In genomic region chr3:79425441-79425840, GRCm38 (mm10) we compare ENCODE assay signal across 11 mouse cellular contexts.
"Had no signal": no experiment of that assay in that cellular context is flagged by ENCODE, and none has a peak within 500 bp of the region (broad histone marks: within the 10 kb centered on the region; RNA-seq: fewer than 3 reads in every experiment).

No protein-coding gene starts in this region.

- H3K9ac ChIP-seq: limb, embryonic 15.5 days; liver, embryonic 12.5 days; lung, embryonic 14.5 days; midbrain, embryonic 12.5 days had no signal

- H3K4me2 ChIP-seq: limb, embryonic 15.5 days; liver, embryonic 12.5 days; lung, embryonic 14.5 days; midbrain, embryonic 12.5 days had no signal

- H3K4me1 ChIP-seq: limb, embryonic 15.5 days; liver, embryonic 12.5 days; midbrain, embryonic 12.5 days had no signal

- H3K27me3 ChIP-seq: limb, embryonic 15.5 days; liver, embryonic 12.5 days; midbrain, embryonic 12.5 days had no signal

- H3K36me3 ChIP-seq: limb, embryonic 15.5 days; liver, embryonic 12.5 days; midbrain, embryonic 12.5 days had no signal

- H3K4me3 ChIP-seq: limb, embryonic 15.5 days; liver, embryonic 12.5 days; midbrain, embryonic 12.5 days had no signal

- ATAC-seq: liver, embryonic 12.5 days; midbrain, embryonic 16.5 days had no signal

- DNase-seq: kidney, adult 2 months; kidney, postnatal 36 days; layer of hippocampus, adult 9-11 months; layer of hippocampus, postnatal 36 days; lung, embryonic 14.5 days; thymus, adult 18-20 months; thymus, postnatal 14 days had no signal

- H3K27ac ChIP-seq: limb, embryonic 15.5 days; liver, embryonic 12.5 days; midbrain, embryonic 12.5 days had no signal

- H3K9me3 ChIP-seq: limb, embryonic 15.5 days; liver, embryonic 12.5 days; midbrain, embryonic 12.5 days had no signal
